Mouse (Mus musculus): ENCODE data around the gene Usb1. TPM values are rescaled to one million over a fixed set of nuclear protein-coding genes. Genes with fewer than 3 reads are reported as not detected.

The Usb1 gene
- polyA plus RNA-seq, 1 experiment from 2014 or later: 35.7 TPM

GRCm38 (mm10) chr8:95331156-95331719 lies 846 bp upstream of the Usb1 start:
- peak overlapping the region; percentile 94 for H3K9ac ChIP-seq (ENCODE audit: low read depth, low read length)
- no peaks in the 10 kb centered on the region for H3K27me3 ChIP-seq (replicated peaks; ENCODE audit: control insufficient read depth, insufficient read depth, low read length)
- H3K4me3 ChIP-seq (ENCODE audit: low read length): peak overlapping the region; percentile 79
- no peaks in the 10 kb centered on the region for H3K9me3 ChIP-seq (ENCODE audit: control insufficient read depth, low read length)
- peaks cover 32% of the 10 kb centered on the region for H3K36me3 ChIP-seq (ENCODE audit: control insufficient read depth, insufficient read depth, low read length)
- under 1% methylated on average over 37 of the region's 38 CpGs for WGBS
- peak overlapping the region; percentile 86 for H3K4me2 ChIP-seq (ENCODE audit: low read length)
- ATAC-seq: peak; percentile 46
- H3K27ac ChIP-seq (ENCODE audit: low read depth, low read length): peak overlapping the region; percentile 98
- H3K4me1 ChIP-seq (ENCODE audit: control insufficient read depth, insufficient read depth, low read depth, low read length): peaks cover 22% of the 10 kb centered on the region

GRCm38 (mm10) chr8:95332437-95333199 lies 534 bp downstream of the Usb1 start:
- Histone ChIP-seq H3K9me3 (ENCODE audit: control insufficient read depth, low read length) (no peaks in the 10 kb centered on the region), H3K9ac (ENCODE audit: low read depth, low read length) (peak overlapping the region; percentile 94), H3K4me2 (ENCODE audit: low read length) (peak overlapping the region; percentile 86), H3K27ac (ENCODE audit: low read depth, low read length) (peak overlapping the region; percentile 98), H3K4me3 (ENCODE audit: low read length) (peak overlapping the region; percentile 79), H3K36me3 (ENCODE audit: control insufficient read depth, insufficient read depth, low read length) (peaks cover 23% of the 10 kb centered on the region), H3K27me3 (replicated peaks; ENCODE audit: control insufficient read depth, insufficient read depth, low read length) (no peaks in the 10 kb centered on the region), H3K4me1 (ENCODE audit: control insufficient read depth, insufficient read depth, low read depth, low read length) (peaks cover 18% of the 10 kb centered on the region)
- no peak for ATAC-seq
- 23% methylated on average over 21 of the region's 21 CpGs for WGBS

DNA sequence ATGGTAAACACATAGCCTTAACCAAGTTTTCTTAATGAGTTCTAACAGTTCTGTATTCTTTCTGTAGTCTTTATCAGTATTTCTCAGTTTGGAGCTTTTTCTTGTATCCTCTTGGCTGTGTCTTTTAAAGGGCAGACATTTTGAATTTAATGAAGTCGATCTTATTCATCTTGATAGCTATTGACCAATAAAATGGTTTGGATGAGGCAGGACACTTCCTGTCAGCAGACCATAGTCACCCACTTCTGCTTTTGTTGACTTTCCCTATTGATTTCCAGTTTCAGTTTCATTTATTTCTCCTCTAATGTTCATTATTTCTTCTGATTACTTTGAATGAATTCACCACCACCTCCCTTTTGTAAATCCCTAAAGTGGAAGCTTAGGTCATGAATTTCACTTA lies 3.6 kb downstream of the Usb1 start:
- WGBS: 100% methylated on average over 1 of the region's 1 CpGs
- ATAC-seq: no peak
- Histone ChIP-seq H3K9me3 (ENCODE audit: control insufficient read depth, low read length) (no peaks in the 10 kb centered on the region), H3K9ac (ENCODE audit: low read depth, low read length) (no peak overlapping the region), H3K4me1 (ENCODE audit: control insufficient read depth, insufficient read depth, low read depth, low read length) (peaks cover 6% of the 10 kb centered on the region), H3K4me3 (ENCODE audit: low read length) (no peak overlapping the region), H3K36me3 (ENCODE audit: control insufficient read depth, insufficient read depth, low read length) (peaks cover 11% of the 10 kb centered on the region; the same call in 1 of the 2 replicates), H3K27me3 (replicated peaks; ENCODE audit: control insufficient read depth, insufficient read depth, low read length) (no peaks in the 10 kb centered on the region), H3K27ac (ENCODE audit: low read depth, low read length) (no peak overlapping the region), H3K4me2 (ENCODE audit: low read length) (no peak overlapping the region)

DNA sequence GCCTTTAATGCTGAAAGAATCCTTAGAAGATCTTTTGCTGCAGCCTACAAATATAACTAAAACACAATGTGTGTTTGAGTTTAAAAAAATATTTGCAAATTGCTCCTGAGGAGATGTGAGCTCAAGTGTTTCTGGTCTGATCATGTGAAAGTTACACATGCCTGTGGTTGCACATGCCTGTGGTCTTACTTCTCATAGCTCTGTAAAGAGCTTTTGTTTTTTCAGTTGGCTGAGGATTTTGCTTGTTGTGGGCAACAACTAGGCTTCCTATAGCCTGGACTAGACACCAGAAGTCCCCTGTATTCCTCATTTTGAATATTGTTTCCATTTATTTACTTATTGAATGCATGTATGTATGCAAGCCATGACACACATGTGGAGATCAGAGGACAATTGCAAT lies 4.3 kb downstream of the Usb1 start:
- no peak for ATAC-seq
- peaks cover 16% of the 10 kb centered on the region; the same call in 1 of the 2 replicates for H3K36me3 ChIP-seq (ENCODE audit: control insufficient read depth, insufficient read depth, low read length)

GRCm38 (mm10) chr8:95341721-95342120 lies 9.6 kb downstream of the Usb1 start:
- H3K4me2 ChIP-seq (ENCODE audit: low read length): no peak overlapping the region
- no peak overlapping the region for H3K27ac ChIP-seq (ENCODE audit: low read depth, low read length)
- H3K36me3 ChIP-seq (ENCODE audit: control insufficient read depth, insufficient read depth, low read length): peaks cover 24% of the 10 kb centered on the region
- WGBS: 69% methylated on average over 5 of the region's 5 CpGs
- no peaks in the 10 kb centered on the region for H3K9me3 ChIP-seq (ENCODE audit: control insufficient read depth, low read length)
- H3K4me3 ChIP-seq (ENCODE audit: low read length): no peak overlapping the region
- no peak for ATAC-seq
- no peaks in the 10 kb centered on the region for H3K27me3 ChIP-seq (replicated peaks; ENCODE audit: control insufficient read depth, insufficient read depth, low read length)
- no peak overlapping the region for H3K9ac ChIP-seq (ENCODE audit: low read depth, low read length)
- H3K4me1 ChIP-seq (ENCODE audit: control insufficient read depth, insufficient read depth, low read depth, low read length): peaks cover under 1% of the 10 kb centered on the region; the same call in 1 of the 2 replicates

More for the DNA sequence above, 4.3 kb downstream of the Usb1 start:
- no peak overlapping the region for H3K27ac ChIP-seq (ENCODE audit: low read depth, low read length)
- H3K4me3 ChIP-seq (ENCODE audit: low read length): no peak overlapping the region
- no peak overlapping the region for H3K4me2 ChIP-seq (ENCODE audit: low read length)
- H3K4me1 ChIP-seq (ENCODE audit: control insufficient read depth, insufficient read depth, low read depth, low read length): peaks cover 5% of the 10 kb centered on the region
- no peak overlapping the region for H3K9ac ChIP-seq (ENCODE audit: low read depth, low read length)
- H3K27me3 ChIP-seq (replicated peaks; ENCODE audit: control insufficient read depth, insufficient read depth, low read length): no peaks in the 10 kb centered on the region
- H3K9me3 ChIP-seq (ENCODE audit: control insufficient read depth, low read length): no peaks in the 10 kb centered on the region

DNA sequence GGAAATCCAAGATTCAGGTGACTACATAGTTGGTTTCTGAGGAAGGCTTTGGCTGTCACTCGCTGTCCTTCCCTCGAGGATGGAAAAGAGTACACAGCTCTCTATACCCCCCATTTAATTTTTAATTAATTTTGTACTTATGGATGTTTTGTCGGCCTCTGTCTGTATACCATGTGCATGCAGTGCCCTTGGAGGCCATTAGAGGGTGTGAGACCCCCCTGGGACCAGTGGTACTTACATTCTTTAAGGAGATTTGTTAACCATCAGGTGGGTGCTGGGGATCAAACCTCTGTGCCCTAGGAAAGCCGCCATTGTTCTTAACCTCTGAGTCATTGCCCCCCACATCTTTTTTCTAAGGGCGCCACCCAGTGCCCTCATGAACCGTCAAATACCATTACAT lies 12.6 kb downstream of the Usb1 start:
- Histone ChIP-seq H3K9me3 (ENCODE audit: control insufficient read depth, low read length) (no peaks in the 10 kb centered on the region), H3K4me2 (ENCODE audit: low read length) (no peak overlapping the region), H3K4me1 (ENCODE audit: control insufficient read depth, insufficient read depth, low read depth, low read length) (peaks cover 16% of the 10 kb centered on the region), H3K36me3 (ENCODE audit: control insufficient read depth, insufficient read depth, low read length) (peaks cover 20% of the 10 kb centered on the region), H3K4me3 (ENCODE audit: low read length) (no peak overlapping the region), H3K9ac (ENCODE audit: low read depth, low read length) (no peak overlapping the region), H3K27me3 (replicated peaks; ENCODE audit: control insufficient read depth, insufficient read depth, low read length) (no peaks in the 10 kb centered on the region), H3K27ac (ENCODE audit: low read depth, low read length) (no peak overlapping the region)
- WGBS: 77% methylated on average over 6 of the region's 6 CpGs
- no peak for ATAC-seq

- H3K9me3 ChIP-seq (ENCODE audit: control insufficient read depth, low read length): no peaks in the 10 kb centered on the region
- peak; percentile 52 for ATAC-seq
- H3K4me1 ChIP-seq (ENCODE audit: control insufficient read depth, insufficient read depth, low read depth, low read length): peaks cover 23% of the 10 kb centered on the region
- H3K4me3 ChIP-seq (ENCODE audit: low read length): no peak overlapping the region
- H3K9ac ChIP-seq (ENCODE audit: low read depth, low read length): no peak overlapping the region
- 22% methylated on average over 8 of the region's 8 CpGs for WGBS
- no peak overlapping the region for H3K4me2 ChIP-seq (ENCODE audit: low read length)
- no peak overlapping the region for H3K27ac ChIP-seq (ENCODE audit: low read depth, low read length)
- peaks cover 11% of the 10 kb centered on the region for H3K36me3 ChIP-seq (ENCODE audit: control insufficient read depth, insufficient read depth, low read length)
- H3K27me3 ChIP-seq (replicated peaks; ENCODE audit: control insufficient read depth, insufficient read depth, low read length): no peaks in the 10 kb centered on the region
Measured at GRCm38 (mm10) chr8:95346643-95347545, 14.8 kb downstream of the Usb1 start.

DNA sequence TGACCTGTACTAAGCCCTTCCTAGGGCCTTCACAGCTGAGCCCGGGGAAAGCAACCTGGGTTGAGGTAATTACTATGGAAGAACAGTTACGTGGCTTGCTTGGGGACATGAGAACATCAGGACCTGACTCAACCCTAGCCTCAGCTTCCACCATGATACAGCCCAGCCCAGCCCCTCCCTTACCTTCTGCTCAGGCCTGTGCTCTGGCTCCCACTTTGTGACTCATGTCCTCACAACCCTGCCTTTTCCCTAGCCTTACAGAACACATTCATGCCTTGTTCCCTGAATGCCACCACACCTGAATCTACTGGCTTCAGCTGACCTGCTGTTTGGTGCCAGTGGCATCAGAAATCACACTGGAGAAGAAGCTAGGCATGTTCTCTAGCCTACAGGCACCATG lies 16.3 kb downstream of the Usb1 start:
- WGBS: 91% methylated on average over 2 of the region's 2 CpGs
- no peak for ATAC-seq
- peaks cover 7% of the 10 kb centered on the region for H3K36me3 ChIP-seq (ENCODE audit: control insufficient read depth, insufficient read depth, low read length)
- no peak overlapping the region for H3K4me2 ChIP-seq (ENCODE audit: low read length)
- H3K27ac ChIP-seq (ENCODE audit: low read depth, low read length): peak overlapping the region; percentile 26; the same call in 1 of the 2 replicates
- H3K4me1 ChIP-seq (ENCODE audit: control insufficient read depth, insufficient read depth, low read depth, low read length): peaks cover 24% of the 10 kb centered on the region
- H3K4me3 ChIP-seq (ENCODE audit: low read length): no peak overlapping the region
- no peaks in the 10 kb centered on the region for H3K9me3 ChIP-seq (ENCODE audit: control insufficient read depth, low read length)
- no peaks in the 10 kb centered on the region for H3K27me3 ChIP-seq (replicated peaks; ENCODE audit: control insufficient read depth, insufficient read depth, low read length)
- H3K9ac ChIP-seq (ENCODE audit: low read depth, low read length): no peak overlapping the region

All from hindbrain, embryonic 16.5 days (tissue).